Mouse (Mus musculus) E14TG2a.4 (cell line): ENCODE measurements around the gene Capn9.

Experiments used
- H3K27me3 ChIP-seq: 2 replicates; pipeline ENCODE4 v1.6.1; 2014; ENCODE audit warnings: low read length, control low read depth; ENCODE audit not compliant: insufficient read depth
- H3K36me3 ChIP-seq: 2 replicates; pipeline ENCODE4 v1.6.1; 2014; ENCODE audit warnings: low read length, control low read depth; ENCODE audit not compliant: insufficient read depth
- H3K4me1 ChIP-seq: replicated peaks from 2 replicates; pipeline ENCODE4 v1.6.1; 2014; ENCODE audit warnings: low read depth, low read length, control low read depth
- H3K4me3 ChIP-seq: replicated peaks from 2 replicates; pipeline ENCODE4 v1.5.1; 2014; ENCODE audit warnings: mild to moderate bottlenecking, low read length
- H3K9me3 ChIP-seq: 2 replicates; pipeline ENCODE4 v1.6.1; 2014; ENCODE audit warnings: low read length, control low read depth
- CTCF ChIP-seq: conservative IDR thresholded peaks from 2 replicates; pipeline ENCODE4 v1.5.1; 2014; ENCODE audit warnings: low read length
- NANOG ChIP-seq: IDR thresholded peaks from 2 replicates; pipeline ENCODE4 v1.6.1; 2014; ENCODE audit warnings: borderline replicate concordance, low read length, mixed read lengths
- POU5F1 ChIP-seq: IDR thresholded peaks from 2 replicates; pipeline ENCODE4 v1.6.1; 2014; ENCODE audit warnings: low read length, borderline replicate concordance

Capn9 gene

GRCm38 (mm10) chr8:124543272-124543671 lies 32.6 kb upstream of the Capn9 start:
- peaks cover 100% of the 10 kb centered on the region for H3K36me3 ChIP-seq
- peaks cover 35% of the 10 kb centered on the region for H3K4me1 ChIP-seq
- no peak for TF ChIP-seq POU5F1
- TF ChIP-seq NANOG, result no peak
- no peak for TF ChIP-seq CTCF
- no peak overlapping the region for H3K4me3 ChIP-seq
- no peaks in the 10 kb centered on the region for H3K27me3 ChIP-seq
- no peaks in the 10 kb centered on the region for H3K9me3 ChIP-seq

- H3K36me3 ChIP-seq, result peaks cover 99% of the 10 kb centered on the region
- H3K4me1 ChIP-seq, result peaks cover 41% of the 10 kb centered on the region
- peaks cover 14% of the 10 kb centered on the region for H3K9me3 ChIP-seq
- TF ChIP-seq CTCF (no peak), POU5F1 (no peak), NANOG (no peak)
- no peak overlapping the region for H3K4me3 ChIP-seq
- no peaks in the 10 kb centered on the region for H3K27me3 ChIP-seq
Measured at GRCm38 (mm10) chr8:124546371-124546770, 29.5 kb upstream of the Capn9 start.

- Histone ChIP-seq H3K4me3 (no peak overlapping the region), H3K9me3 (peaks cover 14% of the 10 kb centered on the region), H3K36me3 (peaks cover 99% of the 10 kb centered on the region), H3K4me1 (peaks cover 41% of the 10 kb centered on the region), H3K27me3 (no peaks in the 10 kb centered on the region)
- TF ChIP-seq POU5F1, result no peak
- no peak for TF ChIP-seq CTCF
- no peak for TF ChIP-seq NANOG
Measured at GRCm38 (mm10) chr8:124546815-124547214, 29.1 kb upstream of the Capn9 start.

GRCm38 (mm10) chr8:124547269-124547668 lies 28.6 kb upstream of the Capn9 start:
- H3K36me3 ChIP-seq, result peaks cover 99% of the 10 kb centered on the region

GRCm38 (mm10) chr8:124548187-124548586 lies 27.7 kb upstream of the Capn9 start:
- H3K9me3 ChIP-seq, result peaks cover 14% of the 10 kb centered on the region
- no peak for TF ChIP-seq CTCF
- TF ChIP-seq POU5F1, result no peak
- TF ChIP-seq NANOG, result no peak
- H3K27me3 ChIP-seq, result no peaks in the 10 kb centered on the region
- no peak overlapping the region for H3K4me3 ChIP-seq
- peaks cover 97% of the 10 kb centered on the region for H3K36me3 ChIP-seq
- H3K4me1 ChIP-seq, result peaks cover 41% of the 10 kb centered on the region

More at GRCm38 (mm10) chr8:124547269-124547668, 28.6 kb upstream of the Capn9 start:
- Histone ChIP-seq H3K4me3 (no peak overlapping the region), H3K27me3 (no peaks in the 10 kb centered on the region), H3K9me3 (peaks cover 14% of the 10 kb centered on the region), H3K4me1 (peaks cover 41% of the 10 kb centered on the region)
- no peak for TF ChIP-seq NANOG

GRCm38 (mm10) chr8:124551011-124551661 lies 24.8 kb upstream of the Capn9 start:
- peaks cover 68% of the 10 kb centered on the region for H3K36me3 ChIP-seq
- TF ChIP-seq NANOG (no peak), CTCF (no peak), POU5F1 (no peak)
- H3K27me3 ChIP-seq, result no peaks in the 10 kb centered on the region

GRCm38 (mm10) chr8:124555113-124555750 lies 20.7 kb upstream of the Capn9 start:
- peaks cover 28% of the 10 kb centered on the region for H3K36me3 ChIP-seq
- H3K27me3 ChIP-seq, result no peaks in the 10 kb centered on the region
- H3K9me3 ChIP-seq, result peaks cover 11% of the 10 kb centered on the region
- H3K4me1 ChIP-seq, result peaks cover 10% of the 10 kb centered on the region
- no peak overlapping the region for H3K4me3 ChIP-seq
- TF ChIP-seq CTCF, result no peak
- no peak for TF ChIP-seq NANOG
- no peak for TF ChIP-seq POU5F1

More at GRCm38 (mm10) chr8:124551011-124551661, 24.8 kb upstream of the Capn9 start:
- H3K4me3 ChIP-seq, result no peak overlapping the region
- peaks cover 26% of the 10 kb centered on the region for H3K4me1 ChIP-seq
- H3K9me3 ChIP-seq, result peaks cover 14% of the 10 kb centered on the region

- peaks cover 2% of the 10 kb centered on the region for H3K9me3 ChIP-seq
- H3K36me3 ChIP-seq, result peaks cover 19% of the 10 kb centered on the region
- no peaks in the 10 kb centered on the region for H3K27me3 ChIP-seq
- H3K4me1 ChIP-seq, result peaks cover 10% of the 10 kb centered on the region
- no peak for TF ChIP-seq NANOG
- TF ChIP-seq POU5F1, result no peak
- no peak for TF ChIP-seq CTCF
- no peak overlapping the region for H3K4me3 ChIP-seq
Measured at GRCm38 (mm10) chr8:124556164-124556563, 19.7 kb upstream of the Capn9 start.

GRCm38 (mm10) chr8:124556658-124557057 lies 19.3 kb upstream of the Capn9 start:
- Histone ChIP-seq H3K36me3 (peaks cover 14% of the 10 kb centered on the region), H3K4me1 (peaks cover 10% of the 10 kb centered on the region), H3K9me3 (no peaks in the 10 kb centered on the region), H3K27me3 (no peaks in the 10 kb centered on the region), H3K4me3 (no peak overlapping the region)
- no peak for TF ChIP-seq CTCF
- no peak for TF ChIP-seq POU5F1
- TF ChIP-seq NANOG, result no peak
